Mouse (Mus musculus) left cerebral cortex, postnatal 4 days (tissue): Measurements from ENCODE around the gene Olfr545. TPM values are rescaled to one million over a fixed set of nuclear protein-coding genes. Genes with fewer than 3 reads are reported as not detected.
A peak's percentile ranks its signal among the peaks of the same experiment; 100 is the strongest.

Experiments
- DNase-seq: peaks from one replicate; pipeline ENCODE4 v3.0.0-alpha.2; 2022
- intact Hi-C: fragments of 180-260 bp; cut with DNase I; formaldehyde crosslinking; loops from one replicate; pipeline ENCODE4 v1.15.1; 2025
- total RNA-seq, 2 experiments: library from RNA; stranded (reverse); gene quantifications; 2 replicates each; pipeline ENCODE4 v1.2.3; 2021

Olfr545 gene
- total RNA-seq, 2 experiments from 2014 or later: not detected

DNA sequence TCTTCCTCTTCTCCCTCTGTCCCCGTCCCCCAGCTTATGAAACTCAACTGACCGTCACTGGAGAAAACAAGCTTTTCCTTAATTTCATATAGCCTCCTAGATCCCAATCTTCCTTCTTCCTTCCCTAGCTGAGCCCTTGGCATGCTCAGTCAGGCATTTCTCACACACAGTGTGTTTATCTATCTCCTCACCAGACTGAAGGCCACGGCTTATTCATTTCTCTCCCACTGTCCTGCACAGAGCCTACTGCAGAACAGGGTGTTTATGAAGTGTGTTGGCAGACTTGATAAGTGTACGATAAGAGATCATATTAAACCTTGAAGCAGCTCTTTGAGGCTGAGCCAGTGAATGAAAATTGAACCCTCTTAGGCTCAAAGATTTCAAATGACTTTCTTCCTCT lies 18.6 kb downstream of the Olfr545 start:
- intact Hi-C loops: no loop called here
- DNase-seq: no peak

DNA sequence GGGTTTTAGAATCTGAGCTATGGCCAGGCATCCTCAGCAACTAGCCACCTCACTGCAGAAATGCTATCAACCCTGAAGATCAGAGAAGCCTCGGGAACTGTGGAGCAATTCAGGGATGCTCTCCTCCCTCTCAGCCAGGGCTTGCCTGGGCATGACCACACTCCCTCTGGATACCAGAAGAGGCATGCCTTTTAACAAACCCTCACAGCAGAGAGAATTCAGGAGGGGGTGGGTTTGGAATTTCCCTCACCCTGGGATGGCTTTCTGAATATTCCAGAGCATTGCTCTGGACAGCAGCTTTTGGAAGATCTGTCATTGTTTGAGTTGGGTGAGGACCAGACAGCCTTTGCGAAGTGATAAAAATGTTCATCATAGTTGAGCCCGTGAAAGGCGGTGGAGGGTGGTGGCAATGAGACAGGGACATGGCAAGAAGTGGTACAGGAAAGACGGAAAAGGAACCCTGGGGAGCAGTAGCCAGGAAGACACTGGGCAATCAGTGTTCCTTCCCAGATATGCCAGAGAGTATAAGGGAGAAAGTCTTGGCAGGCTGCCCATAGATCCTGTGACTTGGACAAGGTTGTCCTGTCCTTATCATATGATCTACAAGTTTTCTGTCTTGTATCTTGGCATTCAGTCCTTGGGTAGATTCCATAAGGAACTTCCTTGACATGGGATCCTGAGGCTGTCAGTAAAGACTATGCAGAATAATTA lies 19.9 kb downstream of the Olfr545 start:
- DNase-seq: peak; percentile 14
- intact Hi-C loops: no loop called here

DNA sequence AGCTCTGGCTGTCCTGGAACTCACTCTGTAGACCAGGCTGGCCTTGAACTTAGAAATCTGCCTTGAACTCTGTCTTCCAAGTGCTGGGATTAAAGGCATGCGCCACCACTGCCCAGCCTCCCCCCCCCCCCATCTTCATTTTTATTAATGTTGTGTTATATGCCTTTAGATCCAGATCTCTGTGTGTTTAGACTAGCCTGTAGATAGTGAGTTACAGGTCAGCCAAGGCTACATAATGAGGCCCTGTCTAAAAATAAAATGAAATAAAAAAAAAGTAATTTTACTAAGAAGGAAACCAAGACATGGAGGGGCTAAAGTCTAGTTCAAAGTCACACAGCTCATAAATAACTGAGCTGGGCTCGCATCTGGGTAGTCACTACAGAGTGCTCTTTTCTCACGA lies 20.4 kb downstream of the Olfr545 start:
- no peak for DNase-seq
- intact Hi-C loops: no loop called here

DNA sequence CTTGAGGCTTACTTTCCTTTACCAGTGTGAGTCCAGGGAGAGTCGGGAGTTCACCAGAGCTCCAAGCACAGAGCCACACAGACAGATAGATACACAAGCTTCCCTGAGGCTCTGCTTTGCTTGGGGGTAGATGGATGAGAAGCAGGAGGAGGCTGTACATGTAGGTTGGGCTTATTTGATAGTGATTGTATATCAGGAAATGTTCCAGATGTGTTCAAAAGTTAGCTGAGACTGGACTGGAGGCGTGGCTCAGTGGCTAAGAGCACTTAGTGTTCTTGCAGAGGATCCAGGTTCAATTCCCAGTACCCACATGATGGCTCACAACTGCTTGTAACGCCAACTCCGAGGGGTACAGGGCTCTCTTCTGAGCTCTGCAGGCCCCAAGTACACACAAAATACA lies 20.9 kb downstream of the Olfr545 start:
- intact Hi-C loops: no loop called here

DNA sequence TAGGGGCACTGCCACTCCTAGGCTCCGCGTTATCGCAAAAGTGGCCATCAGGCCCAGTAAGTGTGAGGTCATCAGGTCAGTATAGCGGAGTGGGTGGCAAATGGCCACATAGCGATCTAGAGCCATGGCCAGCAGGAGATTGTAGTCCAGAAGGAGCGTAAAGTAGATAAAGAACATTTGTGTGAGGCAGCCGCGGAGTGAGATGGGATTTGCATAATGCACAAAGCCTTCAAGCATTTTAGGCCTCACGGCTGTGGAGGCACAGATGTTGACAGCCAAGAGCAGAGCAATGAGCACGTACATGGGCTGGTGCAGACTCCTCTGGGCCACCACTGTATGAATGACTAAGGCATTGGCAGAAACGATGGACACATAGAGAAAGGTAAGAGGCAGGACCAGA lies 22.0 kb downstream of the Olfr545 start:
- no peak for DNase-seq
- intact Hi-C loops: no loop called here

More for the DNA sequence above, 20.9 kb downstream of the Olfr545 start:
- no peak for DNase-seq

DNA sequence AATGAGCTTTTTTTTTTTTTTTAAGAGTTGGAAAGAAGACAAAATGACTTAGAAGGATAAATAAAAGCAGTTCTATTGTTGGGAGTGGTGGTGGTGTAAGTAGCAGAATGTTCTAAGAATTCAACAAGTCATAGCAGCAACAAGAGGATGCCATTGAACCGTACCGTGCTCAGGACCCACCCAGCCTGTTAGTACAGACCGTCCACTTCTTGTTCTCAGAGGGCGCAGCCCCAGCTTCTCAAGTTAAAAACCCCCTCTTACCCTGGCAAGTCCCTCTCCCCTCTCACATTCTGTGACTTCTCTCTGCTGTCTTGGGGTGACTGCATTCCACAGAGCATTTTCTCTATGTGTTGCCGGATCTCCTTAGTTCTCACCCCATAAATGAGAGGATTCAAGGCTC lies 22.8 kb downstream of the Olfr545 start:
- intact Hi-C loops: no loop called here

DNA sequence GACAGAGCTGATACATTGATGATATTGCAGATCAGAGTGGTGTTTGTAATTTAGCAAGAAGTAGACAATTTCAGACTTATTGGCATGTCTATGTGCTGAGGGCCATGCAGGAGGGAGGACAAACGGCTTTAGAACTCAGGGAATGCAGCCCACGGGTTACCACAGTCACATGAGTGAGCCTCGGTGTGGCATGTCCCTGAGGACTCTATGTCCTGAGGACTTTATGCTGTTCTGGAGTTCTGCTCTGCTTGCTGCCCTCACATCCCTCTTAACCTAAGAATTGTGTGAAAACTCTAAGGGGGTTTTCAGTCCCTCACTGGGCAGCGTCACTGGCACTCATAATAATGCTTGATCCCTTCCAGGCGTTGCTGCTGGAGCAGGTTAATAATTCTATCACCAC lies 26.7 kb downstream of the Olfr545 start:
- DNase-seq: no peak
- intact Hi-C loops: no loop called here

More for the DNA sequence above, 22.8 kb downstream of the Olfr545 start:
- DNase-seq: no peak

DNA sequence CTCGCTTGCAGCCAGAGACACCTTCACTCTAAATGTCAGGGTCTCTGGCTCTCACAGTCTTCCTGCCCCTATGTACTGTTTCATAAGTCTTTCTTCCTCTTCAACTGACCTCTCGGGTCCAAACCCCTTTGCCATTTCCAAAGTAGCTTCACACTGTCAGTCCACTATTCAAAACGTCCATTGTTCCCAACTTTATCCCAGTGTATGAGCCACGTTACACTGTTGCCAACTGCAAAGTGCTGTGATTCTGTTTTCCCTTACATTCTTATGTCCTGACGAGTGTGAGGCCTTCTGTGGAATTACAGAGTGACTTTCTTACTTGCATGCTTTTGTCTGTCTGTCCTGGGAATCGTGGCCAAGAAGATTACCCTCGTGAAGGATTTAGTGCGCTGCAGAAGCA lies 31.8 kb downstream of the Olfr545 start:
- no peak for DNase-seq
- intact Hi-C loops: no loop called here

DNA sequence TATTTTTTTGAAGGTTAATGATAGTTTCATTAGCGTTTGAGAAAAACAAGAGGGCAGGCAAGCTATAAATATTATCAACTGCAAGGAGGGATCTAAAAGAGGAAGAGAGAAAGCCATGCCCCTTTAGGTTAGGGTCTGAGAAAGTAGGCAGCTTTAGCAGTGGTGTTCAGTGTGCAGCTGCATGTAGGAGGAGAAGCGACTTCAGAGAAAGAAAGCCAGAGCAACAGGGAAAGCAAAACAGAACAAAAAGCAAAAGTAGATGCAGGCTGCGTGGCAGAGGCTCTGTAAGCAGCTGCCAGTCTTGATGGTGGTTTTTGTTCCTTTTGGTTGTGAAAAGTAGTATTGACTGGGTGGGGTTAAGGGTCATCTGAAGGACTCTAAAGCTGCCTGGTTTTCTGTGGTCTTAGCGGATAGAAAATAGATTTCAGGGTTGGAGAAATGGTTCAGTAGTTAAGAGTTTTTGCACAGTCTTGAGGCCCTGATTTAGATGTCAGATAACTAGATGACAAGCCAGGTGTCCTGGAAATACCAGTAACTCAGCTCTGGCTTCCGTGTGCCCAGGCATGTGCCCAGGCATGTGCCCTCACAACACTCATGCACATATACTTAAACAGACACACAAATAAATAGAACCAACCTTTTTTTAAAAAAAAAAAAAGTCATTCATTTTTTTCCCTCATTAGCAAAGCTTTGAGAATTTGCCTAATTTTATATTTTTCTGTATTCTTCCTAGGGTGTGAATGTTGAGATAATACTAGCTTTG lies 40.6 kb downstream of the Olfr545 start:
- intact Hi-C loops: no loop called here

DNA sequence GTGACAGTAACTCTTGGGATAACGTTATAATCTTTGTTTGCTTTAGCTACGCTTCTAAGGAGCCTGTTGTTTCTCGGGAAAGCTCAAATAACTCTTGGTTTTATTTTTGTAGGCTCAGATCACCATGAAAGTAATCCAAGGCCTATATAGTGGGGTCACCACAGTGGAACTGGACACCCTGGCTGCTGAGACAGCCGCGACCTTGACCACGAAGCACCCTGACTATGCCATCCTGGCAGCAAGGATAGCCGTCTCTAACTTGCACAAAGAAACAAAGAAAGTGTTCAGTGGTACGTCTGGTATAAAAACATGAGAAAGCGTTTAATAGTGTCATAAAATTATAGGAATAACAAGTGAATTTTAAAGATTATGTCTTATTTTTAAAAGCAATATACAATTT lies 52.9 kb downstream of the Olfr545 start:
- no peak for DNase-seq
- intact Hi-C loops: no loop called here

More for the DNA sequence above, 40.6 kb downstream of the Olfr545 start:
- no peak for DNase-seq

DNA sequence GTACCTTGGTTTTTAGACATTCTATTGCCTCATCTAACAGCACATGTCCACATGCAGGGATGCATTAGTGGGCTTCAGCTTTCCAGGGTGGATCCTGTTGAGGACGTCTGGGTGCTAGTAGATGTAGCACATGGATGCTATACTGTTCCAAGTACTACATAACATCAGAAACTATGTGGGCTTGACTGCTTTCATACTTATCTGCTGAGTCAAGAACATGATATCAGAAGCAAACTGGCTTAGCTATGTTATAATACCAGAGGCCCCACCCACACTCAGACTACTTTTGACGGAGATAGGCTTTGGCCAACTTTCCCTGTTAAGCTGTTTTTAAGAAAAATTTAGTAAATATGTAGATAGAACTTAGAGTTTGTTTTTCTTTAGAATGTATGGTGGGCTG lies 55.1 kb downstream of the Olfr545 start:
- intact Hi-C loops: no loop called here

DNA sequence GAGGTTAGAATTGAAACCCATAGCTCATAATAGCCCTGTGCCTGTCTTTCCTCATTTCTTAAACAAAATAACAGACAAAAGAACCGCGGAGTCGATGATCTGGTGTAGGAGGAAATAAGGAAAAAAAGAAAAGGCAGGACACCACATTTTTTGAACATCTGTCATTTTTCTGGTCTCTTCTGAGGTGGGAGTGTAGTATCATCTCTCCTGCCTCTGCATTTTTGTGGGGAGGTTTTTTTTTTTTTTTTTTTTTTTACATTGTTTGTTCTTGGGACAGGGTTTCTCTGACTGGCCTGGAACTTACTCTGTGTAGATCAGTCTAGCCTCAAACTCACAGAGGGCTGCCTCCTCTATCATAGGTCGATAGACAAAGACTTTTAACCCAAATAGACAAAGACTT lies 56.9 kb downstream of the Olfr545 start:
- intact Hi-C loops: no loop called here
- no peak for DNase-seq

More for the DNA sequence above, 55.1 kb downstream of the Olfr545 start:
- DNase-seq: no peak

DNA sequence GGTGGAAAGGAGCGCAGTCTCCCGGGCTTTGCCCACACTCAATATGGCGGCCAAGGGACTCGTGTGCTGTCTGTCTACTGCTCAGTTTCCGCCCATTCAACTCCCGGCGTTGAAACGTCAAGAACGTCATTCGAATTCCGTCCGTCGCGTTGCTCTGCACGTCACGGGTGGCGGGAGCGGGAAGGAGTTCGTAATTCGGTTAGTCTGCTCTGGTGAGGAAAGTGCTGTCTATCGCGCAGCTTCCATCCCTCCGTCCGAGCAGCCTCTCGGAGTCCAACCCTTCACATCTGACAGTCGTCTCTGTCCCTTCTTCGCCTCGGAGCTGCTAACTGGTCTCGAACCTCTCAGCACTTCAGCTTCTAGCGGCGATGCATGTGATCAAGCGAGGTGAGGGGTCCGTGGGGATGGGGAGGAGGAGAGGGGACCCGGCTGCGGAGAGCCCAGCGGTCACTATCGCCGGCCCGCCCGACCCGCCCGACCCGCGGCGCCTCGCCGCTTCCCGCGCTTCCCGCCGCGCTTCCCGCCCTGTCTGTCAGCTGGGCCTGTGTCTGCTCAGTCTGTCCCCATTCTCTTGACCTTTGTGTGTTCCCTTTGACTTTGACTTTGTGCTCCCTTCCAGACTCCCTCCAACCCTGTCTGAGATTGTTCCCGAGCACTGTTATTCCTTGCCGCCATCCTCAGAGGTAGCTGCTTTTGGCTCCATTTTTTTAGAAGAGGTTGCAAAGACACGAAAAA lies 57.5 kb downstream of the Olfr545 start, which contains the start of gene Rrm1:
Gene Rrm1, plus strand, starts transcription at position 39 of the 735 bp plus-strand sequence.
- intact Hi-C loops: no loop called here
- DNase-seq: peak; percentile 95

Other genes starting within 250 kb of the Olfr545 start
- 10 to 100 TPM; 11.3 to 12.3 TPM for gene Rhog, start 243.5 kb downstream of the Olfr545 start, total RNA-seq
- gene Stim1, start 231.8 kb downstream of the Olfr545 start, total RNA-seq: 10 to 100 TPM; 43.5 to 45.7 TPM
- gene Rrm1, start 57.9 kb downstream of the Olfr545 start, total RNA-seq: 10 to 100 TPM; 24.8 to 25.0 TPM
- gene Olfr543, start 17.9 kb downstream of the Olfr545 start, total RNA-seq: not detected
- not detected for gene Olfr544, start 11.3 kb downstream of the Olfr545 start, total RNA-seq
- not detected for gene Olfr547, start 35.2 kb upstream of the Olfr545 start, total RNA-seq
- not detected for gene Olfr548-ps1, start 41.3 kb upstream of the Olfr545 start, total RNA-seq
- gene Olfr549, start 50.3 kb upstream of the Olfr545 start, total RNA-seq: not detected
- gene Trim21, start 65.9 kb upstream of the Olfr545 start, total RNA-seq: 1 to 10 TPM; 1.9 to 2.3 TPM
- under 1 TPM in 1 of 2 experiments, not detected in 1; 0.08 TPM for gene Olfr550, start 71.9 kb upstream of the Olfr545 start, total RNA-seq
- gene Olfr551, start 92.3 kb upstream of the Olfr545 start, total RNA-seq: not detected
- gene Olfr552, start 98.2 kb upstream of the Olfr545 start, total RNA-seq: not detected
- gene Olfr553, start 118.6 kb upstream of the Olfr545 start, total RNA-seq: not detected
- gene Olfr554, start 138.9 kb upstream of the Olfr545 start, total RNA-seq: not detected
- gene Olfr555, start 159.2 kb upstream of the Olfr545 start, total RNA-seq: not detected
- not detected for gene Olfr556, start 165.3 kb upstream of the Olfr545 start, total RNA-seq
- gene Trim68, start 187.8 kb upstream of the Olfr545 start, total RNA-seq: 1 to 10 TPM; 5.9 to 6.1 TPM
- gene Olfr557, start 196.3 kb upstream of the Olfr545 start, total RNA-seq: not detected
- under 1 TPM; 0.12 to 0.14 TPM for gene Olfr558, start 202.6 kb upstream of the Olfr545 start, total RNA-seq
- gene Olfr33, start 219.5 kb upstream of the Olfr545 start, total RNA-seq: not detected
- not detected for gene Olfr559, start 227.9 kb upstream of the Olfr545 start, total RNA-seq